Mouse (Mus musculus): Measurements from ENCODE around the gene C1ql4.

- no peak for TF ChIP-seq E2F4 (IDR thresholded peaks at IDR 0.05; ENCODE audit: insufficient read depth)
- no peak for TF ChIP-seq POLR2A (IDR thresholded peaks at IDR 0.05; ENCODE audit: insufficient read length, low read depth)
- TF ChIP-seq USF1 (IDR thresholded peaks at IDR 0.05; ENCODE audit: low read depth) = no peak
- TF ChIP-seq MAX (IDR thresholded peaks at IDR 0.05; ENCODE audit: low read depth) = no peak
- TF ChIP-seq POLR2AphosphoS2 (IDR thresholded peaks at IDR 0.05; ENCODE audit: insufficient read length, low read depth) = no peak
- TF ChIP-seq TCF12 (IDR thresholded peaks at IDR 0.05; ENCODE audit: insufficient read depth, poor library complexity, severe bottlenecking) = no peak
- no peak for TF ChIP-seq SRF (IDR thresholded peaks at IDR 0.05; ENCODE audit: control insufficient read depth, insufficient read length, low read depth)
- no peak for TF ChIP-seq CEBPB (IDR thresholded peaks at IDR 0.05; ENCODE audit: insufficient read depth, poor library complexity, severe bottlenecking)
- TF ChIP-seq REST (IDR thresholded peaks at IDR 0.05; ENCODE audit: insufficient read depth, insufficient read length) = no peak
Observed at GRCm38 (mm10) chr15:99111809-99112208, 24.2 kb upstream of the C1ql4 start.

All from myocyte (in vitro differentiated cells).